Mouse (Mus musculus) megakaryocyte progenitor cell, adult 5-6 weeks (primary cell): ENCODE measurements around the gene Fthl17b. TPM values are rescaled to one million over a fixed set of nuclear protein-coding genes. Genes with fewer than 3 reads are reported as not detected.
"Not testable (repeated sequence)": the region's sequence is repeated elsewhere in the genome, so short reads cannot be mapped to it uniquely, and the experiment has no call there.

Experiments
- ATAC-seq: replicated peaks from 2 replicates; pipeline ENCODE4 v1.8.0; 2016; ENCODE audit warnings: mild to moderate bottlenecking, moderate TSS enrichment, inconsistent platforms; ENCODE audit not compliant: poor library complexity
- total RNA-seq, 2 experiments: library from RNA; stranded (forward) in 1 of 2; stranded (reverse) in 1 of 2; fragments of 157-497, 149-512 nt in 1 of 2; fragments of 200-1000 nt in 1 of 2; gene quantifications; 2 replicates each; pipeline versions ENCODE4 v1.2.3 to v1.2.4; 2015 to 2017

Fthl17b gene
- total RNA-seq (2015) (not detected in 2 replicates), total RNA-seq (2017) (not detected in 2 replicates)

DNA sequence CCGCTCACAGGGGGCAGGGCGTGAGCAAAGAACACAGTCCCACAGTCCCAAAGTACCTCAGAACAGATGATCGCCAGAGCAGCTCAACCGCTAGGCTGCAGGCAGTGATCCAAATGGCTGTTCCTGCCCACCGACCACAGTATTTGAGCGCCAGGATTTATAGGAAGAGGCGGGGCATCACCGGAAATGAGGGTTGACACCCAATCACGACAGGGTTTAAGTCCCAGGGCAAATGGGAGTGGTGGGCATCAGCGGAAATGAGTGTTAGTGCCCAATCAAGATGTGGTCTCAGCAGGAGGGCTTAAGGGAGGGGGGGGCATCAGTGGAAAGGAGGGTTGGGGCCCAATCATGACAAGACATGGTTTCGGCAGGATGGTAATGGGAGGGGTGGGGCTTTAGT lies at the start of gene Fthl17b:
Gene Fthl17b (minus strand): TSS at position 101 of the 400 bp plus-strand sequence.
- not testable (repeated sequence) for ATAC-seq

DNA sequence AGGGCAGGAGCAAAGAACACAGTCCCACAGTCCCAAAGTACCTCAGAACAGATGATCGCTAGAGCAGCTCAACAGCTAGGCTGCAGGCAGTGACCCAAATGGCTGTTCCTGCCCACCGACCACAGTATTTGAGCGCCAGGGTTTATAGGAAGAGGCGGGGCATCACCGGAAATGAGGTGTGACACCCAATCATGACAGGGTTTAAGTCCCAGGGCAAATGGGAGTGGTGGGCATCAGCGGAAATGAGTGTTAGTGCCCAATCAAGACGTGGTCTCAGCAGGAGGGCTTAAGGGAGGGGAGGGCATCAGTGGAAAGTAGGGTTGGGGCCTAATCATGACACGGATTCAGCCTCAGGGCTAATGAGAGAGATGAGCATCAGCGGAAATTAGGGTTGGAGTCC lies 23.9 kb upstream of the Fthl17b start, which contains the start of gene Fthl17d:
Gene Fthl17d (minus strand): TSS at position 101 of the 400 bp plus-strand sequence.
- ATAC-seq = not testable (repeated sequence)

DNA sequence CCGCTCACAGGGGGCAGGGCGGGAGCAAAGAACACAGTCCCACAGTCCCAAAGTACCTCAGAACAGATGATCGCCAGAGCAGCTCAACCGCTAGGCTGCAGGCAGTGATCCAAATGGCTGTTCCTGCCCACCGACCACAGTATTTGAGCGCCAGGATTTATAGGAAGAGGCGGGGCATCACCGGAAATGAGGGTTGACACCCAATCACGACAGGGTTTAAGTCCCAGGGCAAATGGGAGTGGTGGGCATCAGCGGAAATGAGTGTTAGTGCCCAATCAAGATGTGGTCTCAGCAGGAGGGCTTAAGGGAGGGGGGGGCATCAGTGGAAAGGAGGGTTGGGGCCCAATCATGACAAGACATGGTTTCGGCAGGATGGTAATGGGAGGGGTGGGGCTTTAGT lies 13.7 kb upstream of the Fthl17b start, which contains the start of gene Fthl17c:
Gene Fthl17c (minus strand): TSS at position 101 of the 400 bp plus-strand sequence.
- not testable (repeated sequence) for ATAC-seq

DNA sequence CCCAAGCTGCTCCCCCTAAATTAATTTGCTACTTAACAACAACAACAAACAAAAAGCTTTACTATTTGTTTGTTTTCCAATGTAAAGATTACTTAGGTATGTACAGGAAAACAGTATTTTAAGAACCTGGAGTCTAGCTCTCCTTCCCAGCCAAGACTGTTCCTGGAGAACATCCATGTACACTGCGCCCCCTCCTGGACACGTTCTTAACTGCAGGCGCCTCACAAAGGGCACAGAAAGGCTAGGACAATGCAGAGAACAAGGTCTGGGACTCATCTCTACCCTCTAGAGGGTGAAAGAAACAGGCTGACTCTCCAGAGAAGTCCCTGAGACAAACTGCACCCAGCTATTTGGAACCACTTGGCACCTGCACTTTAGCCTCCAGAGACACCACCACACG lies 1.8 kb upstream of the Fthl17b start:
- ATAC-seq = not testable (repeated sequence)

- peak; percentile 68 for ATAC-seq
These were observed 14.5 kb downstream of the Fthl17b start for GRCm38 (mm10) chrX:8948130-8948805.

- no peak for ATAC-seq
These were observed 18.7 kb downstream of the Fthl17b start for GRCm38 (mm10) chrX:8944041-8944440.

DNA sequence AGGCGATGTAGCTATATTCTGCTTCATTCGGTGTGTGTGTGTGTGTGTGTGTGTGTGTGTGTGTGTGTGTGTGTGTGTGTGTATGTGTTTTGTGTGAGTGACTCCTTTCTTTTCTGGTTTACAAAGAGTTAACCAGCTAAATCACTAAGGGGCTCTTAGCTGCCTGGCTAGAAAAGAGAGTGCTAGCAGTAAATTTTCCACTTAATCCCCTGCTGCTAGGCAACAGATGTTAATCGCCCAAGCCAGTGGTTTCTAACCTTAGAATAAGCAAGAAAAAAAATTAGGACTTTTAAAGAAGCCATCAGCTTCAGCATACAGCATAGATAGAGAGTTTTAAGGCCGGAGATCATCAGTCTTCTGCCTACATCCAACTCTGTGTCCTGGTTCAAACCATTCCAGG lies 35.5 kb downstream of the Fthl17b start:
- no peak for ATAC-seq

DNA sequence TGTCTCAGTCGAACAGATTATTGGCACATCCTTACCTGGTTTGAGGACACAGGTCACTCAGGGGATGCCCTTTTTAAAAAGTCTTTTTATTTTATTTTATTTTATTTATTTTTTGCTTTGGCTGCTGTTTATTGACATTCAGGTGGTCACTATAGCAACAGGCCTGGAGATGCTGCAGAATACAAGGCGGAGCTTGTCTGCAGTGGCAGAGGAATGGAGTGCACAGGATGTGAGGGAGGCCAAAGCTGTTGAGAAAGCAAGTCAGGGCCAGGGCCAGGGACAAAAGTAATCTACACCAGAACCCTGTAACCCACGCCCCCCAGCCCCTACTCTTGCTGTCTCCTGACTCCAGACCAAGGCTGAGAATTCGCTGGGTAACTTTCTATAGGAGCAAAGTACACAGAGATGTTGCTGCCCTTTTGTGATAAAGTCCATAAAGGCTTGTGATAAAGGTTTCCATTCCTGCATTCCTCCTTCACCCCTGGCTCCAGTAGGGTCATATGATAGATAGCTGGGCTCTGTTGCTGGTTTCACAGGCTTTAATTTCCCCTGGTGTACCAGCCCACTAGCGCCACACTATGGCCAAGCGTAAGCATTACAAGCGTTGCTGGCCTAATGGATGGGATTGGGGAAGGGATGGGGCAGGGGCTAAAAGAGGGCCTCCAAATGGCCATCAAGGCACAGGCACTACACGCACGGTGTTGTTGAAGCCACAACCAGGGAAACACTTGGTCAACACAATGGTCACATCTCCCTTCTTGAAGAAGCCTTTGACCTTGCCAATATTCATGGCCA lies 40.8 kb downstream of the Fthl17b start:
- ATAC-seq = peak; percentile 68

GRCm38 (mm10) chrX:8921080-8921479 lies 41.7 kb downstream of the Fthl17b start:
- ATAC-seq = no peak

Other genes starting within 250 kb of the Fthl17b start
- not detected in 2 replicates for gene Ssx9, start 214.5 kb downstream of the Fthl17b start, total RNA-seq (2015)
- gene Ssx9, start 214.5 kb downstream of the Fthl17b start, total RNA-seq (2017) = not detected in 2 replicates
- not detected in 2 replicates for gene Ssxb5, start 159.3 kb downstream of the Fthl17b start, total RNA-seq (2015)
- not detected in 2 replicates for gene Ssxb5, start 159.3 kb downstream of the Fthl17b start, total RNA-seq (2017)
- not detected in 2 replicates for gene Gm6592, start 119.0 kb downstream of the Fthl17b start, total RNA-seq (2015)
- not detected in 2 replicates for gene Gm6592, start 119.0 kb downstream of the Fthl17b start, total RNA-seq (2017)
- not detected in 2 replicates for gene Gm5751, start 88.7 kb downstream of the Fthl17b start, total RNA-seq (2015)
- not detected in 2 replicates for gene Gm5751, start 88.7 kb downstream of the Fthl17b start, total RNA-seq (2017)
- gene B630019K06Rik, start 70.6 kb downstream of the Fthl17b start, total RNA-seq (2015) = 0.79 and 1.3 TPM in 2 replicates
- gene B630019K06Rik, start 70.6 kb downstream of the Fthl17b start, total RNA-seq (2017) = 0.64 and 0.75 TPM in 2 replicates
- gene Fthl17c, start 13.6 kb upstream of the Fthl17b start, total RNA-seq (2015) = not detected in 2 replicates
- gene Fthl17c, start 13.6 kb upstream of the Fthl17b start, total RNA-seq (2017) = not detected in 2 replicates
- not detected in 2 replicates for gene Fthl17d, start 23.8 kb upstream of the Fthl17b start, total RNA-seq (2015)
- gene Fthl17d, start 23.8 kb upstream of the Fthl17b start, total RNA-seq (2017) = not detected in 2 replicates
- gene Fthl17e, start 70.5 kb upstream of the Fthl17b start, total RNA-seq (2015) = not detected in 2 replicates
- gene Fthl17e, start 70.5 kb upstream of the Fthl17b start, total RNA-seq (2017) = not detected in 2 replicates
- not detected in 2 replicates for gene Fthl17f, start 100.0 kb upstream of the Fthl17b start, total RNA-seq (2015)
- gene Fthl17f, start 100.0 kb upstream of the Fthl17b start, total RNA-seq (2017) = not detected in 2 replicates
- not detected in 2 replicates for gene 4930402K13Rik, start 141.6 kb upstream of the Fthl17b start, total RNA-seq (2015)
- gene 4930402K13Rik, start 141.6 kb upstream of the Fthl17b start, total RNA-seq (2017) = not detected in 2 replicates
- gene Lancl3, start 236.9 kb upstream of the Fthl17b start, total RNA-seq (2015) = not detected in 2 replicates
- gene Lancl3, start 236.9 kb upstream of the Fthl17b start, total RNA-seq (2017) = 0.04 and 0.10 TPM in 2 replicates